Mouse (Mus musculus): ENCODE measurements around the gene 6430571L13Rik. TPM values are rescaled to one million over a fixed set of nuclear protein-coding genes. Genes with fewer than 3 reads are reported as not detected.
"Not testable (repeated sequence)": the region's sequence is repeated elsewhere in the genome, so short reads cannot be mapped to it uniquely, and the experiment has no call there.

6430571L13Rik gene
- total RNA-seq, 2 experiments from 2014 or later, result 4.0 TPM

DNA sequence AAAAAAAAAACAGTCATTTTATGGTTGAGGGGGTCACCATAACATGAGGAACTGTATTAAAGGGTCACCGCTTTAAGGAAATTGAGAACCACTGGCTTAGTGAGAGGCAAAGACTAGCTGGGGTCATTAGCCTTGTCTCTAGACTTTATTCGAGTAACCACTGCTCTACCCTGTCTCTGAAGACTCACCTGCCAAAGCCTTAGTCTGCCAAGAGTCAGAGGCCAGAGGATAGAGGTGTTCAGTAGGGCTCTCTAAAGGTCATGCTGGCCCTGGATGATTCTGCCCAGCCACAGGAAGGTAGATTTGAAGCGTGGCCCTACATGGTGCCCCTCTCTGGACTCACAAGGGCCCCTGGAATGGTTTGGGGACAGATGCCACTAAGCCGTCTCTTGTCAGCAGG, 35.4 kb upstream of the 6430571L13Rik start:
- DNase-seq (ENCODE audit: extremely low spot score in 1 of 2, low spot score in 2 of 2), result no peak
- intact Hi-C loops (cut with DNase I), result no loop called here

DNA sequence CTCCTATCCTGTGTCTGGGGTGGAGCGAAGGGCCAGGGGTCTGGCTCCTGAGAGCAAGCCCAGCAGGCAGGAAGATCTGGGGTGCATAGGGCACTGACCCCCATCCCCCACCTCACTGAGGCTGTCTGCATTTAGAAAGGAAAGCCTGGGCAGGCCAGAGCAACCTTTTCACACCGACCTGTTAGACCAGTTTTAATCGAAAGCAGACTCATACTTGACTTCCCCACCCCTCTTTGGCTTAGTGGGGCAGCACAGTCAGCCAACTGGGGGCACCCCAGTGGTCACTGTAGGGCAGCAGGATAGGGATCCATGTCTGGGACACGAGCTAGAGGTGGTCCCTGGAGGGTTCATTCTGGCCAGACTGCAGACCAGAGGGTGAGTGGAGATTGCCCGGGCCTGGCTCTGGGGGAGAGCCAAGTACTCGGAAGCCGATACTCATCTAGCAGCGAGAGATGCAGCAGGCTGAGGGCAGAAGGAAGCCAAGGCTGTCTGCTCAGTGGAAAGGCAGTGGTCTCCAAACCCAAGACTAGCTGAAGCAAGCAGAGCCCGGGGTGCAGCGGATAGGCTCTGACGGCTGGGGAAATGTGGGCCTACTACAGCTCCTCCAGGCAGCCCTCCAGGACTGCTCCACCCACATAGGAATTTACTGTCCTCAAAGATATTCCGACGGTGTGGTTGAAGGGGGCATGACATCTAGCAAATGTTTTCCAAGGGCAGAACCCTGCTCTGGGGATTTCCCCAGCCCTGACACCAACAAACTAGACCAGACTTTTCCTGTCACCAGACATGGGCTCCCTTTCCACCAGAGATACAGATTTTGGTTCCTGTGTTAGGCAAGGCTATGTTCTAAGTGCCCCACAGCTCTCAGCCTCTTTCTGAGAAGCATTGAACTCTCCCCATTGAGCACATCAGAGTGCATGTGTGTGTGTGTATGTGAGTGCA, 34.5 kb upstream of the 6430571L13Rik start:
- no peak for DNase-seq (ENCODE audit: extremely low spot score in 1 of 2, low spot score in 2 of 2)
- intact Hi-C loops (cut with DNase I), result no loop called here

DNA sequence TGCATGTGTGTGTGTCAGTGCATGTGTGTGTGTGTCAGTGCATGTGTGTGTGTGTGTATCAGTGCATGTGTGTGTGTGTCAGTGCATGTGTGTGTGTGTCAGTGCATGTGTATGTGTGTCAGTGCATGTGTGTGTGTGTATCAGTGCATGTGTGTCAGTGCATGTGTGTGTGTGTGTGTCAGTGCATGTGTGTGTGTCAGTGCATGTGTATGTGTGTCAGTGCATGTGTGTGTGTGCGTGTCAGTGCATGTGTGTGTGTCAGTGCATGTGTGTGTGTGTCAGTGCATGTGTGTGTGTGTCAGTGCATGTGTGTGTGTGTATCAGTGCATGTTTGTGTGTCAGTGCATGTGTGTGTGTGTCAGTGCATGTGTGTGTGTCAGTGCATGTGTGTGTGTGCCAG, 33.7 kb upstream of the 6430571L13Rik start:
- intact Hi-C loops (cut with DNase I); DNase-seq (ENCODE audit: extremely low spot score in 1 of 2, low spot score in 2 of 2): not testable (repeated sequence)

- no peak for DNase-seq (ENCODE audit: extremely low spot score in 1 of 2, low spot score in 2 of 2)
- intact Hi-C loops (cut with DNase I), result no loop called here
Observed at GRCm38 (mm10) chr9:107307099-107307872, 33.1 kb upstream of the 6430571L13Rik start.

- intact Hi-C loops (cut with DNase I), result no loop called here
- peak in 1 of 2 experiments; percentile 53 for DNase-seq (ENCODE audit: extremely low spot score in 1 of 2, low spot score in 2 of 2)
Observed at GRCm38 (mm10) chr9:107307886-107308285, 32.5 kb upstream of the 6430571L13Rik start.

- intact Hi-C loops (cut with DNase I), result no loop called here
- DNase-seq (ENCODE audit: extremely low spot score in 1 of 2, low spot score in 2 of 2), result no peak
Observed at GRCm38 (mm10) chr9:107308346-107309000, 31.9 kb upstream of the 6430571L13Rik start.

DNA sequence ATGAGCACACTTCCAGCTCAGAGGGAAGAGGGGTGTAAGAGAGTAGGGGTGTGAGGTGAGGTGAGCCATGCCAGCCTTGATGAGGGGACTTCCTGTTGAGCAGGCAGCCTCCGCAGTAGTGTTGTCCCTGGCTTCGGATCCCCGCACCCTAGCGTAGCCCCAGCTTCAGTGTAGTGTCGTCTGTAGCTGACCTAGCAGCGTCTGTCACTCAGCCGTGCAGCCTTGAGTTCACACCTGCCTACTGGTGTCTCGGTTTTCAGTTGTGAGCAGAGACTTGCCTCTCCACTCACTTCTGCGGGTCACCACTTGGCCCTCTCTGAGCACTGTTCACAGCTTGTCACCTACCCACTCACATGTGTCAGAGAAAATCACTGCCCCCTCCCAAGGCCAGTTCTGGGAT, 31.2 kb upstream of the 6430571L13Rik start:
- intact Hi-C loops (cut with DNase I), result no loop called here
- DNase-seq (ENCODE audit: extremely low spot score in 1 of 2, low spot score in 2 of 2), result no peak

GRCm38 (mm10) chr9:107309600-107309999, 30.8 kb upstream of the 6430571L13Rik start:
- DNase-seq (ENCODE audit: extremely low spot score in 1 of 2, low spot score in 2 of 2), result no peak

GRCm38 (mm10) chr9:107312811-107313584, 27.4 kb upstream of the 6430571L13Rik start:
- intact Hi-C loops (cut with DNase I), result no loop called here

More at GRCm38 (mm10) chr9:107309600-107309999, 30.8 kb upstream of the 6430571L13Rik start:
- intact Hi-C loops (cut with DNase I), result no loop called here

GRCm38 (mm10) chr9:107313926-107314325, 26.5 kb upstream of the 6430571L13Rik start:
- intact Hi-C loops (cut with DNase I), result no loop called here
- DNase-seq (ENCODE audit: extremely low spot score in 1 of 2, low spot score in 2 of 2), result no peak

More at GRCm38 (mm10) chr9:107312811-107313584, 27.4 kb upstream of the 6430571L13Rik start:
- no peak for DNase-seq (ENCODE audit: extremely low spot score in 1 of 2, low spot score in 2 of 2)

DNA sequence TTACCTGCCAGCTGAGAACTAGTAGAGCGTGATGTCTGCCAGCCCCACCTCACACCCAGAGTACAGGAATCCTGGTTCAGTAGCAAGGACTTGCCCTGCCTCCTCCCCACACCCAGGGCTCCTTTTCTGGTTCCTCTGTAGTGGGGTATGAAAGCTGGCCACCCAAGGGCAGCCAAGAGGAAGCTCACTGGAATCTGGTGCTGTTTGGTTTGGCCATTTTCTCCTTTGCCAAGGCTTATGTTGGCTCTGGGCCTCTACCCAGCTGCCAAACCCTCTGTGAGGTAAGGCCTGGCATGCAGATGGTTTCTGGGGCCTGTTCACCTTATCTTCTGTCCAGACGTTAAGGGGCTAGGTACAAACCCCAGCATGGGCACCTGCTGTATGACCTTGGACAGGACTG, 24.6 kb upstream of the 6430571L13Rik start:
- DNase-seq (ENCODE audit: extremely low spot score in 1 of 2, low spot score in 2 of 2), result no peak
- intact Hi-C loops (cut with DNase I), result no loop called here

DNA sequence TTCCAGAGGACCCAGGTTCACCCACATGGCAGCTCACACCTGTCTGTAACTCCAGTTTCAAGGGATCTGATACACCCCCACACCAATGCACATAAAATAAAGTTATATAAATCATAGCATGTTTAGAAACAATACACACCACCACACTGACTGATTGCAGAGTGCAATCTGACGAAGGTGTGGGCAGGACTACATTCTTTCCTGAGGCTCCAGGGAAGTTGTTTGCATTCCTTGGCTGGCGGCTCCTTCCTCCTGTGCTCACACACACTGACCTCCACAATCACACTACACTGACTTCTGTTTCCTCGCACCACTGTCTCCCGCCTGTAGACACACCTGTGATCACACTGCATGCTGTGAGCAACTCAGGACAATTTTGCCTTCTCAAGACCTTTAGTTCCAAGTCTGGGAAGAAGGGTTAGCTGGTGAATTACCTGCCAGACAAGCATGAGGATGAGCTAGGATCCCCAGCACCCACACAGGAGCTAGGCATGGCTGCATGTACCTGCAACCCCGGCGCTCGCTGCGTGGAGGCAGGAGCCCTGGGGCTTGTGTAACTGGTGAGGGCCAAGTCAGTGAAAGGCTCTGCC, 17.8 kb upstream of the 6430571L13Rik start:
- intact Hi-C loops (cut with DNase I), result no loop called here
- no peak for DNase-seq (ENCODE audit: extremely low spot score in 1 of 2, low spot score in 2 of 2)

GRCm38 (mm10) chr9:107323558-107323957, 16.8 kb upstream of the 6430571L13Rik start:
- no peak for DNase-seq (ENCODE audit: extremely low spot score in 1 of 2, low spot score in 2 of 2)
- intact Hi-C loops (cut with DNase I), result no loop called here

DNA sequence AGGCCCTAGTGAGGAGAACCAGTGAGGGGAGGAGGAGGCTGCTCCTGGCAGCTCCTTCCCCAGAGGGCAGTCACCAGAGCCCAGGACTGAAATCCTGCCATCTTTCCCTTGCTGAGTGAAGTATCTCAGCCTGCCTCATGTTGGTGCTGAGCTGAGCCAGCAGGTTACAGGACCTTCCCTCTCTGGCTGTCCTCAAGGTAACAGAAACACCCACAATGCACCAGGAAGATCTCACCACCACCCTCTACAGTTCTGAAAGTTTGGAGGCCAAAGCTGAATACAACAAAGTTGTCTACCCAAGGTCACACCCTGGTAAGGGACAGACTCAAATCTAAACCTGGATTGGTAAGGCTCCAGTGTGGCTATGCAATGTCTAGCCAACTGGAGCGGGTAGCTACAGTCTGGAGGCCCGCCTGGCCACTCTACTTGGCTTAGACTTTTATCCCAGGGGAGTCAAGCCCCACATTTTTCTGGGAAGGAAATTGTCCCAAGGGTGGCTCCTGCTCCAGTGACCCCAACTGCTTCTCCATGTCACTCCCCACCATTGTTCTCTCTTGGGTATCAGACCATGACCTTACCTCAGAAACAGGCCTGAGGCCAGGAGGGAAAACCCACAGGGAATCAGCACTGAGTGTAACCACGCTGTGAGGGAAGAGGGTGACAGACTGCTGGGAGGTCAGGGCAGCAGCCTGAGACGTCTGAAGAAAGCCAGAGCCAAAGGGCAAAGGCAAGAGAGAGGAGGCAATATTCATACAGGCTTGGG, 15.4 kb upstream of the 6430571L13Rik start:
- DNase-seq (ENCODE audit: extremely low spot score in 1 of 2, low spot score in 2 of 2), result no peak
- intact Hi-C loops (cut with DNase I), result no loop called here

- intact Hi-C loops (cut with DNase I), result no loop called here
- DNase-seq (ENCODE audit: extremely low spot score in 1 of 2, low spot score in 2 of 2), result no peak
Observed at GRCm38 (mm10) chr9:107325904-107326303, 14.5 kb upstream of the 6430571L13Rik start.

GRCm38 (mm10) chr9:107327879-107328620, 12.4 kb upstream of the 6430571L13Rik start:
- intact Hi-C loops (cut with DNase I), result no loop called here
- no peak for DNase-seq (ENCODE audit: extremely low spot score in 1 of 2, low spot score in 2 of 2)

DNA sequence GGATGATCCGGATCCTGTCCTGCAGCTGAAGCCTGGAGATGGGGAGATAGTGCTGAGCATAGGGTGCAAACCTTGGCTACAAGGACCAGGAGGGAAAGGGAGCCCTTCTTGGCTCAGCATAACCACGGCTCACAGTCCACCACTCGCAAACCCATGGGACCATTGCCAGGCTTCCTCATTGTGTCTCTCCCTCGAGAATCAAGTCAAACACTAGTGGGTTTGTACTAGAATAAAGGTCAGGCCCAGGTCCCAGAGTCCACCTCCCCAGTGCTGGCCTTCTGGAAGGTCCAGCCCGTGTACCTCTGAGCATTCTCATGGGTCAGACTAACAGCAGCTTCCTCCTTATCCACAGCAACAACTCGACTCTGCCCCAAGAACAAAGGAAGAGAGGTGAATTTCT, 9.6 kb upstream of the 6430571L13Rik start:
- intact Hi-C loops (cut with DNase I), result no loop called here
- DNase-seq (ENCODE audit: extremely low spot score in 1 of 2, low spot score in 2 of 2), result no peak

Data from left cerebral cortex, postnatal 10 days (tissue).